Mouse (Mus musculus) bone marrow macrophage, adult 2 months (primary cell): ENCODE data around the gene Rpl36. TPM values are rescaled to one million over a fixed set of nuclear protein-coding genes. Genes with fewer than 3 reads are reported as not detected.

Experiments used
- H3K27ac ChIP-seq: 2 replicates; pipeline ENCODE4 v1.5.1; 2012; ENCODE audit warnings: low read depth, low read length; ENCODE audit not compliant: insufficient read depth
- H3K4me1 ChIP-seq: 2 replicates; pipeline ENCODE4 v1.6.1; 2012; ENCODE audit warnings: low read length; ENCODE audit not compliant: control insufficient read depth, insufficient read depth
- H3K4me3 ChIP-seq: 2 replicates; pipeline ENCODE4 v1.5.1; 2012; ENCODE audit warnings: mild to moderate bottlenecking, low read length, moderate library complexity; ENCODE audit not compliant: insufficient read depth
- CTCF ChIP-seq: IDR thresholded peaks from 2 replicates; pipeline ENCODE4 v1.5.1; 2012; ENCODE audit warnings: low read depth, mild to moderate bottlenecking, low read length, moderate library complexity
- POLR2A ChIP-seq: IDR thresholded peaks from 2 replicates; pipeline ENCODE4 v1.6.1; 2012; ENCODE audit warnings: mild to moderate bottlenecking, low read depth, low read length, borderline replicate concordance
- polyA plus RNA-seq: library from polyadenylated mRNA; stranded (reverse); fragments of >200 nt; gene quantifications from 2 replicates; pipeline ENCODE4 v1.2.4, GENCODE M21; 2012; ENCODE audit not compliant: missing spikeins, insufficient read depth, insufficient read length

Gene Rpl36
- polyA plus RNA-seq, 1 experiment, result 507 TPM

GRCm38 (mm10) chr17:56634023-56634422, 20.8 kb downstream of the Rpl36 start:
- Histone ChIP-seq H3K4me3 (no peak overlapping the region), H3K4me1 (no peaks in the 10 kb centered on the region), H3K27ac (no peak overlapping the region)
- TF ChIP-seq POLR2A (no peak), CTCF (no peak)

- H3K4me3 ChIP-seq, result no peak overlapping the region
- no peaks in the 10 kb centered on the region for H3K4me1 ChIP-seq
- TF ChIP-seq CTCF, result no peak
- no peak for TF ChIP-seq POLR2A
- no peak overlapping the region for H3K27ac ChIP-seq
Observed at GRCm38 (mm10) chr17:56643237-56643636, 30.0 kb downstream of the Rpl36 start.

GRCm38 (mm10) chr17:56647546-56647945, 34.3 kb downstream of the Rpl36 start:
- Histone ChIP-seq H3K4me3 (no peak overlapping the region), H3K4me1 (no peaks in the 10 kb centered on the region), H3K27ac (no peak overlapping the region)
- TF ChIP-seq CTCF (no peak), POLR2A (no peak)

GRCm38 (mm10) chr17:56651801-56652200, 38.6 kb downstream of the Rpl36 start:
- no peaks in the 10 kb centered on the region for H3K4me1 ChIP-seq
- H3K27ac ChIP-seq, result no peak overlapping the region
- no peak for TF ChIP-seq CTCF
- TF ChIP-seq POLR2A, result no peak
- no peak overlapping the region for H3K4me3 ChIP-seq

GRCm38 (mm10) chr17:56654771-56655170, 41.6 kb downstream of the Rpl36 start:
- Histone ChIP-seq H3K27ac (no peak overlapping the region), H3K4me1 (no peaks in the 10 kb centered on the region), H3K4me3 (no peak overlapping the region)
- no peak for TF ChIP-seq POLR2A
- no peak for TF ChIP-seq CTCF

GRCm38 (mm10) chr17:56655311-56655710, 42.1 kb downstream of the Rpl36 start:
- Histone ChIP-seq H3K27ac (no peak overlapping the region), H3K4me1 (no peaks in the 10 kb centered on the region), H3K4me3 (no peak overlapping the region)
- no peak for TF ChIP-seq CTCF
- no peak for TF ChIP-seq POLR2A

GRCm38 (mm10) chr17:56656171-56656570, 43.0 kb downstream of the Rpl36 start:
- Histone ChIP-seq H3K4me3 (no peak overlapping the region), H3K27ac (no peak overlapping the region), H3K4me1 (no peaks in the 10 kb centered on the region)
- no peak for TF ChIP-seq CTCF

- no peak overlapping the region for H3K27ac ChIP-seq
- no peak for TF ChIP-seq CTCF
- no peak for TF ChIP-seq POLR2A
- H3K4me3 ChIP-seq, result no peak overlapping the region
- peaks cover 7% of the 10 kb centered on the region for H3K4me1 ChIP-seq
Observed at GRCm38 (mm10) chr17:56663659-56664058, 50.4 kb downstream of the Rpl36 start.

Other genes with a start within 250 kb of the Rpl36 start
- gene Ptprs, start 136.9 kb upstream of the Rpl36 start, polyA plus RNA-seq, result 75.2 and 77.2 TPM in 2 replicates
- not detected in 2 replicates for gene Znrf4, start 101.0 kb upstream of the Rpl36 start, polyA plus RNA-seq
- gene Gm20219, start 59.0 kb upstream of the Rpl36 start, polyA plus RNA-seq, result 1.6 and 2.1 TPM in 2 replicates
- 164 and 176 TPM in 2 replicates for gene Safb2, start 28.8 kb upstream of the Rpl36 start, polyA plus RNA-seq
- gene Safb, start 28.6 kb upstream of the Rpl36 start, polyA plus RNA-seq, result 73.7 and 75.6 TPM in 2 replicates
- 80.8 and 87.4 TPM in 2 replicates for gene 2410015M20Rik, start 3.6 kb upstream of the Rpl36 start, polyA plus RNA-seq
- 29.6 and 29.9 TPM in 2 replicates for gene Lonp1, start 13.5 kb downstream of the Rpl36 start, polyA plus RNA-seq
- not detected in 2 replicates for gene Catsperd, start 14.7 kb downstream of the Rpl36 start, polyA plus RNA-seq
- 36.9 and 38.5 TPM in 2 replicates for gene Ranbp3, start 59.9 kb downstream of the Rpl36 start, polyA plus RNA-seq
- 75.1 and 96.1 TPM in 2 replicates for gene Ndufa11, start 104.4 kb downstream of the Rpl36 start, polyA plus RNA-seq
- gene Vmac, start 104.6 kb downstream of the Rpl36 start, polyA plus RNA-seq, result 11.0 and 13.7 TPM in 2 replicates
- 0.55 and 0.80 TPM in 2 replicates for gene Nrtn, start 144.1 kb downstream of the Rpl36 start, polyA plus RNA-seq
- 21.4 and 24.9 TPM in 2 replicates for gene Dus3l, start 151.3 kb downstream of the Rpl36 start, polyA plus RNA-seq
- not detected in 2 replicates for gene Prr22, start 156.8 kb downstream of the Rpl36 start, polyA plus RNA-seq
- 1.1 and 1.2 TPM in 2 replicates for gene Rfx2, start 217.6 kb downstream of the Rpl36 start, polyA plus RNA-seq